Mouse (Mus musculus) monocyte, adult 59 days (primary cell): ENCODE data around the gene Trim45. TPM values are rescaled to one million over a fixed set of nuclear protein-coding genes. Genes with fewer than 3 reads are reported as not detected.

Source experiments
- total RNA-seq, 2 experiments: library from RNA; stranded (reverse); gene quantifications; one replicate each; pipeline ENCODE4 v1.2.4; 2023

Gene Trim45
- 1 to 10 TPM; 1.9 to 2.0 TPM for total RNA-seq

DNA sequence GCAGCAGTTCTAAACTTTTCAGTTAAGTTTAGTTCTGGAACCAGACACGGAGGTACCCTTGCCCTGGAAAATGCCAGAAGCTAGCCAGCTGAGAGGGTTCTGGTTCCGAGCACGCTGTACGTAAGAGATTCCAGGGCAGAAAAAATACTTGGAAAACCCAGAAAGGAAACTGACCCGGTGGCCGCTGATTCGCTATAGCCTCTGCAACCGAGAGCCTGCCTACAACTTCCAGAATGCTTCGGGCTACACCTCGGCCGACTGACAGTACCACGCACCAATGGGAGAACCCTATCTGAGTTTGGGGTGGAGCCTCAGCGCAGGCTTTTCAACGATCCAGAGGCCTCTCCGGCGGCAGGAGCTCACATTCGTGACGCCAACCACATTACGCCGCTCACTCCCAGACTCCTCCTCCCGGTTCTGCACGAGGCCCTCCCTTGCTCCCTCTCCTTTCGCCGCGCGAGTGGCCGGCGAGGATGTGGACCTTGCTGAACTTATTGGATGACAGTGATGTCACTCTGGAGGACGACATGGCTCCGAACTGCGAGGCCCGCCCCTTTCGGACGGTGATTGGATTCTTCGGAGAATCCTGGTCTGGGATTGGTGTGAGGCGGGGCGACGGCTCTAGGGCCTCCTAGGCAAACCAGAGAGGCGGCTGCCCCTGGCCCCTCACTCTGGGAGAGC, at the start of gene Trim45:
Gene Trim45, plus strand, starts transcription at position 378 of the 681 bp plus-strand sequence.

DNA sequence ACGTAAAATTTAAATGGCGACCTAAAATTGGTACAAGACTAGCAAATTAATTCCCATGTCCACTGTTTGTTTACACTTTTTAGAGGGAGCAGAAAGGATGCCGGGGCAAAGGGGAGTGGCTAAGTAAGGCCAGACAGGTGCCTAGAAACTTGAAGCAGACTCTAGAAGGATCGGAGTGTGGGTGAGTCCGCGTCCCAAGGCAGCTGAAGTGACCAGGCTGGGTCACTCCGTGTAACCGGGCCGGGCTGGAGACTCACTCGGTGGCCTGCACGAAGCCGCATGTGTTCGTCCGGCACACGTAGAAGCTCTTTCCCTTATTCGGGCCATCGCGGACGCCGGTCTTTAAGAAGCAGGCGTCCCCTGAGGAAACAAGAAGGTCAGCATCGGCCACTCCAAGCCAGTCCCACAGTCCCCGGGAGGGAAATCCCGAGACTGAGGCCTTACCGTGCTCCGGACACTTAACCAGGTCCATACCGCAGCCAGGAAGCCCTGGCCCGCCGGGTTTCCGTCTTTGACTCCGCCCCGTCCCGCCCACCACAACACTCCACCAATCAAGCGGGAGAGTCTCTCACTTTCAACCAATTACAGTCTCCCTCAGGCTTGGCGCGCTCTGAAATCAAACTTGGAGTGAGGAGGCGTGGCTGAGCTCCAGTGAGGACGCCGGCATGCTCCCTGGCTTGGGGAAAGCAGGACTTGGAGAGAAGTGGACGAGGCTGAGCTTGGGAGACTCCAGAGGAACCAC, 47.3 kb downstream of the Trim45 start, which contains the start of gene Ttf2:
Gene Ttf2, minus strand, starts transcription at position 488 of the 742 bp plus-strand sequence.

Other genes with a start within 250 kb of the Trim45 start
- 10 to 100 TPM; 70.6 to 70.7 TPM for gene Man1a2, start 236.7 kb upstream of the Trim45 start, total RNA-seq
- gene Vtcn1, start 96.7 kb upstream of the Trim45 start, total RNA-seq, result not detected
- gene Ttf2, start 47.5 kb downstream of the Trim45 start, total RNA-seq, result 1 to 10 TPM; 8.7 to 9.1 TPM
- 1 to 10 TPM; 1.6 to 2.0 TPM for gene Cd101, start 107.4 kb downstream of the Trim45 start, total RNA-seq
- 1 to 10 TPM; 6.2 to 8.3 TPM for gene Ptgfrn, start 188.1 kb downstream of the Trim45 start, total RNA-seq